Mouse (Mus musculus): ENCODE measurements around the gene Fcamr. TPM values are rescaled to one million over a fixed set of nuclear protein-coding genes. Genes with fewer than 3 reads are reported as not detected.

Gene Fcamr
- polyA plus RNA-seq (2015; fragmentation: Nextera tagmentation; extraction: Ambion mirVana), result not detected in 2 replicates

DNA sequence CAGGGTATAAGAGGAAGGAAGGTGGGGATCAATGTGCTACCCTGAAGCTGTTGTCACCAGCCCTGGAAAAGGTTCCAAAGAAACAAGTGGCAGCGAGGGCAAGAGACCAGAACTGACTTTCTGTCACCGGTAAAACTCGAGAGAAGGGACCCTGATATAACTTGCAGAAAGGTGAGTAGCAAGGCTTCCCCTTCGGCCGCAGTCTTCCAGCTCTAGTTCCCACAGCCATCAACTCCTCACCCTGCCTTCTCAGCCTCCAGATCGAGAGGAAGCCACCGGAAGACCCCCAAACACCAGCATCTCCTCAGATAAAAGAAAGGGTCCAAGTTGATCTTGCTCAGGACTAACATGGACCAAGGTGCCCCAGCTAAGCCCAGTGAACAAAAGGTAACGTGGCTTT lies at the start of gene Fcamr:
Fcamr (plus strand) TSS at position 301 of the 400 bp plus-strand sequence.
- no peak within 1 kb of the TSS for H3K4me2 ChIP-seq
- H3K4me1 ChIP-seq (replicated peaks), result no peaks in the 10 kb centered on the region
- no peaks in the 10 kb centered on the region for H3K27me3 ChIP-seq
- 62% methylated on average over 8 of the region's 8 CpGs for WGBS (ENCODE audit: insufficient replicate concordance)
- no peaks in the 10 kb centered on the region for H3K9me3 ChIP-seq (replicated peaks)
- no peaks in the 10 kb centered on the region for H3K36me3 ChIP-seq (replicated peaks)
- no peak within 1 kb of the TSS for H3K4me3 ChIP-seq (replicated peaks)
- no peak within 1 kb of the TSS for H3K9ac ChIP-seq
- H3K27ac ChIP-seq (replicated peaks), result no peak within 1 kb of the TSS
- ATAC-seq (ENCODE audit: insufficient read depth), result no peak

DNA sequence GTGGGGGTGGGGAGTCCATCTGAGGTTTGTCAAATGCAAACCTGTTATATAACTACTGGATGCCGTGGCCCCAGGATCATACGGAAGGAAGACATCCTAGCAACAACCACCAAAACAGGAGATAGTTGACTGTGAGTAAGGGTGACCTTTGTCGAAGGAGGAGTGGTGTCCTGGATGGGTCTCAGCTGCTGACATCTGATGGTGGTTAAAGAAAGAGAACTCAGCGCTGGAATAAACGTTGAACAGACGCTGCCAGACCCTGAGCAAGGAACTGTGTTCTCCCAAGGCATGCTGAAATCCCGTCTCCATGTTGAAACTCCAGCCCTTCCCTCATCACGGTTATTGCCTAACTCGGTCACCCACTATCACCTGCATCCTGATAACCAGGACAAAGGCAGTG lies 41.0 kb upstream of the Fcamr start:
- Histone ChIP-seq H3K27me3 (no peaks in the 10 kb centered on the region), H3K4me3 (replicated peaks) (no peak overlapping the region), H3K9ac (no peak overlapping the region), H3K27ac (replicated peaks) (no peak overlapping the region), H3K9me3 (replicated peaks) (no peaks in the 10 kb centered on the region), H3K4me1 (replicated peaks) (peaks cover 16% of the 10 kb centered on the region), H3K4me2 (no peak overlapping the region), H3K36me3 (replicated peaks) (no peaks in the 10 kb centered on the region)
- whole genome bisulfite sequencing (ENCODE audit: insufficient replicate concordance), result 59% methylated on average over 9 of the region's 9 CpGs
- ATAC-seq (ENCODE audit: insufficient read depth), result no peak

DNA sequence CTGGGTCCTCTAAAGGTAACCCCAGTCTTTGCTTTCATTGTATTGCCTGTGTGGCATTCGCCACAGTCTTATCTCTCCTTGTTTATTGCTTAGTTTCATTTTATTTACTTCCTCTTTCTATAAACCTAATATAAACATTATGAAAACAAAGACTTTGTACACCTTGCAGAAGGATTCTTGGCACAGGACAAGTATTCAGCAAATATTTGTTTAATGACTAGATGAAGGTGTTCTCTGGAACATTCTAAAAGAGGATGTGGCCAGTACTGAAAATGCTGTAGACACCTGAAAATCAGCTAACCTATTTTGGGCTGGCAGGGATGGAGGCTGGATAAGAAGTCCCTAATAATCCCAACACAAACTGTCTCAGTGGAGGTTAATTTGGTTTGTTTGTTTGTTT lies 39.1 kb upstream of the Fcamr start:
- Histone ChIP-seq H3K4me3 (replicated peaks) (no peak overlapping the region), H3K9me3 (replicated peaks) (no peaks in the 10 kb centered on the region), H3K27me3 (no peaks in the 10 kb centered on the region), H3K4me2 (no peak overlapping the region), H3K4me1 (replicated peaks) (peaks cover 17% of the 10 kb centered on the region), H3K27ac (replicated peaks) (no peak overlapping the region), H3K9ac (no peak overlapping the region), H3K36me3 (replicated peaks) (no peaks in the 10 kb centered on the region)
- no peak for ATAC-seq (ENCODE audit: insufficient read depth)
- WGBS (ENCODE audit: insufficient replicate concordance), result 43% methylated on average over 1 of the region's 1 CpGs

DNA sequence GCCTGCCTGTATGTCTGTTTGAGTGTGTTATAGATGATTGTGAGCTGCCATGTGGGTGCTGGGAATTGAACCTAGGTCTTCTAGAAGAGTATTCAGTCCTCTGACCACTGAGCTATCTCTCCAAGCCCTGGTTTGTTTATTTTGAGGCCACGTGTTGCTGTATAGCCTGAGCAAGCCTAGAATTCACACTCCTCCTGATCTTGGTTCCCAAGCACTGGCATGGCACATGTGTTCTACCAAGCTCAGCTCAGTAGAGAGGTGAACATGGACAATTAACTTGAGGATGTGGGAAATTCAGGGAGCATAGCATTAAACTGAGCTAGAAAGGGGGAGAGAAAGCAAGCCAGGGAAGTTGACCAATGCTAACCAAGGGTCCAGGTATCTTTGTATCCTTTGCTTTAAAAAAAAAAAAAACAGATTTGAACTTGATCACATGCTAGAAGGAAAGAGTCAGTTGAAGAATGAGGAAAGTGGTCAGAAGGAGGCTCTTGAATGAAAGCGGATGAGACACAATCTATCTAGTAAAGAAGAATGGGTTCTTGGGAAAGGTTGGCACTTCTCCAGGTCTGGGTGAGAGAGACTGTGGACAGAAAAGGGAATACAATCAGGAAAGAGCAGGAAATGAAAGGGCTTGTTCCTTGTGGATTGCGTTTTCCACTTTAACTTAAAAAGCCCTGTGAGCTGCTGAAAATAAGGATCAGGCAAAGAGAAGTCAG lies 38.5 kb upstream of the Fcamr start:
- no peaks in the 10 kb centered on the region for H3K9me3 ChIP-seq (replicated peaks)
- peaks cover 20% of the 10 kb centered on the region for H3K4me1 ChIP-seq (replicated peaks)
- H3K27ac ChIP-seq (replicated peaks), result no peak overlapping the region
- WGBS (ENCODE audit: insufficient replicate concordance), result 71% methylated on average over 3 of the region's 3 CpGs
- no peak overlapping the region for H3K4me2 ChIP-seq
- no peaks in the 10 kb centered on the region for H3K27me3 ChIP-seq
- no peak overlapping the region for H3K9ac ChIP-seq
- no peak overlapping the region for H3K4me3 ChIP-seq (replicated peaks)
- ATAC-seq (ENCODE audit: insufficient read depth), result no peak
- H3K36me3 ChIP-seq (replicated peaks), result no peaks in the 10 kb centered on the region

DNA sequence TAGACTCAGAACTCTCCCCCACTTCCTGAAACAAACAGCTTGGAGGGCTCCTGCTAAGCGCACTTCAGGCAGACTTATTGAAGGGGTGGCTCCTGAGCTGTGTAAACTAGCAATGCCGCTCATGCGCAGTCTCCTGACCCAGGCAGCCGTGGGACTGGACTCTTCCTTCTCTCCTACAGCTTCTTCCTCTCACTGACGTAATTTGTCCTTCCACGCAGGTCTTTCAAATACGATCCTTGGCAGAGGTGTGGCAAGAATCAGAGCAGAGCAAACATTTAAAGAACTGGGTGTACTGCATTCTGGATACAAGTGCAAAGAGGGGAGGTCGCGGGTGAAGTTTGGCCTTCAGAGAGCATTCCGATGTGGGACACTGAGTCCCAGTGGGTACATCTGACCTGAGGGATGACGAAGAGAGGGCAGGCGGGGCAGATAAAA lies 36.7 kb upstream of the Fcamr start:
- Histone ChIP-seq H3K4me2 (no peak overlapping the region), H3K9ac (no peak overlapping the region), H3K9me3 (replicated peaks) (no peaks in the 10 kb centered on the region), H3K4me1 (replicated peaks) (peaks cover 20% of the 10 kb centered on the region), H3K36me3 (replicated peaks) (no peaks in the 10 kb centered on the region), H3K4me3 (replicated peaks) (no peak overlapping the region), H3K27ac (replicated peaks) (no peak overlapping the region), H3K27me3 (no peaks in the 10 kb centered on the region)
- ATAC-seq (ENCODE audit: insufficient read depth), result no peak
- 68% methylated on average over 12 of the region's 12 CpGs for WGBS (ENCODE audit: insufficient replicate concordance)

DNA sequence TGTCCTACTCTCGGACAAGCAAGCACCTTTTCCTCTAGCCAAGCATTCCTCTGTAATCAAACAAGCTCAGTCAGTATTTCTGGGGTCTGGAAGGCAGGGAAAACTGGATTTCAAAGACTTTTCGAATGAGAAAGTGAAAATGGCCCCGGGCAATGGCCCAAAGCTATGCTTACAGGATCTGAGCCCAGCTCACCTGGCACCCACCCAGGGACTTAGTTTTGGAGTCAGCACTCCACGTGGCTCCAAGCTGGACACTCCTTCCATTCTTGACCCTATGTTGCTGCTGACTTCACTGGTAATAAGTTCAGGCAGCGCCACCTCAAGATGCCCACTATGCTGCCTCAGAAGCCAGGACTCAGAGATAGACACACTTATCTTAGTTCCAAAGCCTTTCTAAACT lies 33.6 kb upstream of the Fcamr start:
- H3K27ac ChIP-seq (replicated peaks), result no peak overlapping the region
- WGBS (ENCODE audit: insufficient replicate concordance), result 68% methylated on average over 5 of the region's 5 CpGs
- no peaks in the 10 kb centered on the region for H3K36me3 ChIP-seq (replicated peaks)
- no peak overlapping the region for H3K4me2 ChIP-seq
- no peaks in the 10 kb centered on the region for H3K9me3 ChIP-seq (replicated peaks)
- no peak overlapping the region for H3K9ac ChIP-seq
- ATAC-seq (ENCODE audit: insufficient read depth), result no peak
- H3K27me3 ChIP-seq, result peaks cover 4% of the 10 kb centered on the region; the same call in 1 of the 2 replicates
- H3K4me3 ChIP-seq (replicated peaks), result no peak overlapping the region
- H3K4me1 ChIP-seq (replicated peaks), result 0 out of 2 replicates have a peak, but pooled peaks cover 14% of the 10 kb centered on the region

DNA sequence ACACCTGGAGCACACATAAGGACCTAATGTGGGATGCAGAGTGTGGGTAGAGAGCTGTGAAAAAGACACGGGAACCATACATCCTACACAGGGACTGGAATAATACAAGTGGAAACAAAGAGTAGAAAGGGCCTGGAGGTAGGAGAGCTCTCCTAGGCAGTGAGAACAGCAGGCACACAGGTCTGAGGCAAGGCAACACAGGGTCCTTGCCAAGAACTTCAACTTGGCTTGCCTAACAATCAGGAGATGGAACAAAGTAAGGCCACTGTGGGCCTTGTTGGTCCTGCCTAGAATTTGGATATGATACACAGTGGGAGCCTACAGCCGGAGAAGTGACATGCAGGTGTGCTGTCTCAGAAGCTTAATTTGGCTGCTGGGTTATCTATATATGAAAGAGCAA lies 30.8 kb upstream of the Fcamr start:
- H3K4me1 ChIP-seq (replicated peaks), result 0 out of 2 replicates have a peak, but pooled peaks cover 3% of the 10 kb centered on the region
- H3K27ac ChIP-seq (replicated peaks), result no peak overlapping the region
- H3K9me3 ChIP-seq (replicated peaks), result no peaks in the 10 kb centered on the region
- no peak overlapping the region for H3K4me2 ChIP-seq
- WGBS (ENCODE audit: insufficient replicate concordance), result 73% methylated on average over 2 of the region's 2 CpGs
- no peaks in the 10 kb centered on the region for H3K36me3 ChIP-seq (replicated peaks)
- ATAC-seq (ENCODE audit: insufficient read depth), result no peak
- peaks cover 4% of the 10 kb centered on the region; the same call in 1 of the 2 replicates for H3K27me3 ChIP-seq
- H3K4me3 ChIP-seq (replicated peaks), result no peak overlapping the region
- no peak overlapping the region for H3K9ac ChIP-seq

DNA sequence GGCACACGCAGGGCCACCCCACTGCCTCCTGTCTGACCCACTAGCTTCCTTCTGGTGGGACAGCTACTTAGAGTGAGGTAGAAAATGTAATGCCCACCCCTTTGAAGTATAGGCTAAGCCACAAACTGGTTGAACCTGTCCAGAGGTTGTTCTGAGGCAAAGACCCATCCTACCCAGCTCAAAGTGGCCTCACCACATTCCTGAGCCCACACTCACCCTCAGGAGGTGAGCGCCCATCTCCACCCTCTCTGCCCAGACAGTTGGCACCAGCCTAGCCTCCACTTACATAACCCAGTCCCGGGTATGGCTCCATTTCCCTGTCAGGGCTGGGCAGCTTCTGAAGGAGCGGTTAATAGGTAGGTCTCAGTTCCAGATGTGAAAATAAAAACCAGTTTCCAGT lies 30.2 kb upstream of the Fcamr start:
- H3K27me3 ChIP-seq, result peaks cover 4% of the 10 kb centered on the region; the same call in 1 of the 2 replicates
- ATAC-seq (ENCODE audit: insufficient read depth), result no peak
- no peaks in the 10 kb centered on the region for H3K9me3 ChIP-seq (replicated peaks)
- H3K9ac ChIP-seq, result no peak overlapping the region
- H3K27ac ChIP-seq (replicated peaks), result no peak overlapping the region
- H3K4me3 ChIP-seq (replicated peaks), result no peak overlapping the region
- 0 out of 2 replicates have a peak, but pooled peaks cover 3% of the 10 kb centered on the region for H3K4me1 ChIP-seq (replicated peaks)
- 71% methylated on average over 4 of the region's 4 CpGs for WGBS (ENCODE audit: insufficient replicate concordance)
- no peak overlapping the region for H3K4me2 ChIP-seq
- no peaks in the 10 kb centered on the region for H3K36me3 ChIP-seq (replicated peaks)

DNA sequence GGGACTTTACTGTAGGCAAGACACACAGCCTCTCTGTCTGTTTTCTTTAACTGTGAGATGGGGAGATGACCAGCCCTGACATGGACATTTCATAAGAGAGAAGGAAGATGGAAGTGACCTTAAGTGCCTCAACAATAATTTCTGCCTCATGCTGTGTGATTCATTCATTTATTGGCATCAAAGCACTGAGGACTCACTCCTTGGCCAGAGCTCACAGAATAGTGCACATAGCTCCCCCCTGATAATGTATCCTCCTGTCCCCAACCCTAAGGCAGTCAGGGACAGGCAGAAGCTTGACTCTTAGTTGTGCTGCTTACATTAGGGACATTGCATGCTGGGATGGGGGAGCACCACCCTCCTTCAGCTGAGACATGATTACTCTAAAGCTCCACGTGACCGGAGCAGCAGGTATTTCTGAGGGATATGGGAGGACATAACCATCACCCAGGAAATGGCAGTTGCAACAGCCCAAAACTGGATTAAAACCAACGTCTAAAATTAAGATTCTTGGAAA lies 29.7 kb upstream of the Fcamr start:
- 59% methylated on average over 3 of the region's 3 CpGs for WGBS (ENCODE audit: insufficient replicate concordance)
- Histone ChIP-seq H3K9ac (no peak overlapping the region), H3K9me3 (replicated peaks) (no peaks in the 10 kb centered on the region), H3K4me2 (no peak overlapping the region), H3K27ac (replicated peaks) (no peak overlapping the region), H3K4me1 (replicated peaks) (0 out of 2 replicates have a peak, but pooled peaks cover 3% of the 10 kb centered on the region), H3K27me3 (peaks cover 4% of the 10 kb centered on the region; the same call in 1 of the 2 replicates), H3K36me3 (replicated peaks) (no peaks in the 10 kb centered on the region), H3K4me3 (replicated peaks) (no peak overlapping the region)
- ATAC-seq (ENCODE audit: insufficient read depth), result no peak

DNA sequence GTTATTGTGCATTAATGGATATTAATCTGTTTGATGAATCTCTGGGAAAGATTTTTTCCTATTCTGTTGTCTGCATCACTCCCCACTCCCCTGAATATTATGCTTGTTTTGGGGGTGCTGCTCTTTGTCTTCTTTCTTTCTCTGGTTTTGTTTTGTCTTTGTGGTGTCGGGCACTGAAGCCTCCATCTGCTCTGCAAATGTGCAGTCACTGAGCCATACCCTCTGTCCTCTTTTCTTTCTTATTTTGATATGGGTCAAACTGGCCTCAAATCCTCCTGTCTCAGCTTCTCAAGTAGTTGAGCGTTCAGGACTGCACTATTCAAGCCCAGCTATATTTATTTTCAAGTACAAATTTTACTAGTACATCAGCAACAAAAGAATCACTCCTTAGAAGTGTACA lies 25.5 kb upstream of the Fcamr start:
- no peak for ATAC-seq (ENCODE audit: insufficient read depth)
- H3K27me3 ChIP-seq, result peaks cover 8% of the 10 kb centered on the region
- no peak overlapping the region for H3K9ac ChIP-seq
- H3K9me3 ChIP-seq (replicated peaks), result no peaks in the 10 kb centered on the region
- 77% methylated on average over 2 of the region's 2 CpGs for WGBS (ENCODE audit: insufficient replicate concordance)
- H3K36me3 ChIP-seq (replicated peaks), result no peaks in the 10 kb centered on the region
- no peak overlapping the region for H3K4me2 ChIP-seq
- H3K4me3 ChIP-seq (replicated peaks), result no peak overlapping the region
- no peaks in the 10 kb centered on the region for H3K4me1 ChIP-seq (replicated peaks)
- H3K27ac ChIP-seq (replicated peaks), result no peak overlapping the region

DNA sequence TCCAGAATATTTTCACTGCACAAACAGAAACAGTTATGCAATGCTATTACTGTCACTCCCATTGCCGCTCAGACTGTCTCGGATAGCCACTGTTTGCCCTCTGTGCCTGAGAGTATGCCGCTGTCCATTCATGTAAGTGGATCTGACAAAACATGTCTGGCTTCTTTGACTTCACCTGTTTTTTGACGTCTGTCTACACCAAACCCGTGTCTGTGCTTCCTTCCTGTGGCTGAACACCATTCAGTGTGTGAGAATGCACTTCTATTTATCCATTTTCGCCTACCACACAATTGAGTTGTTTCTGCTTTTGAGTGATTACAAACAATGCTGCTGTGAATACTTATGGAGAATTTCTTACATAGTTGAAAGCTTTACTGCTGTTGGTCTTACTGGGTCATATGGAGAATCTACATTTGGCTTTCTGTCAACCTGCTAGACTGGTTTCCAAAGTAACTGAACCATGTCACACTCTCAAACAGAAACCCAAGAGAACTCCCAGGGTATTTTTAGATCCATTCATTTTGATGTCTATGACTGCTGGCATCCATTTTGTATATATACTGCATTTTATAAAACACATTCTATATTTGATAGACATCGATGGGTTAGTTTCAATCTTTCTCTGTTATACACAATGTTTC lies 24.9 kb upstream of the Fcamr start:
- ATAC-seq (ENCODE audit: insufficient read depth), result no peak
- no peaks in the 10 kb centered on the region for H3K36me3 ChIP-seq (replicated peaks)
- H3K9ac ChIP-seq, result no peak overlapping the region
- no peak overlapping the region for H3K4me3 ChIP-seq (replicated peaks)
- no peak overlapping the region for H3K4me2 ChIP-seq
- no peaks in the 10 kb centered on the region for H3K4me1 ChIP-seq (replicated peaks)
- H3K27ac ChIP-seq (replicated peaks), result no peak overlapping the region
- H3K27me3 ChIP-seq, result peaks cover 4% of the 10 kb centered on the region; the same call in 1 of the 2 replicates
- no peaks in the 10 kb centered on the region for H3K9me3 ChIP-seq (replicated peaks)
- WGBS (ENCODE audit: insufficient replicate concordance), result 52% methylated on average over 7 of the region's 7 CpGs

Measured in liver, embryonic 15.5 days (tissue).